Mouse (Mus musculus) lung, postnatal 14 days (tissue): ENCODE results near the gene B4galt1.

Experiments
- DNase-seq: peaks from one replicate; pipeline ENCODE4 v3.0.0; 2021

B4galt1 gene

GRCm38 (mm10) chr4:40759876-40760275, 93.9 kb downstream of the B4galt1 start:
- no peak for DNase-seq

- DNase-seq = peak; percentile 97
These were observed 95.9 kb downstream of the B4galt1 start, which contains the start of gene Smu1 for GRCm38 (mm10) chr4:40757780-40758420. Gene Smu1, minus strand, starts transcription at chr4:40757923.

- DNase-seq = no peak
These were observed 96.5 kb downstream of the B4galt1 start for GRCm38 (mm10) chr4:40757157-40757779.
